Mouse (Mus musculus) cortical plate, adult 2 months (tissue): Measurements from ENCODE around the gene Ep400.

ENCODE experiments used
- CTCF ChIP-seq: fragments of 200-500 bp; IDR thresholded peaks from 2 replicates; pipeline ENCODE4 v1.5.1; 2011; ENCODE audit warnings: mild to moderate bottlenecking, control low read depth, low read length; ENCODE audit not compliant: insufficient read depth; ENCODE audit errors: extremely low read depth
- POLR2A ChIP-seq: fragments of 200-500 bp; IDR thresholded peaks from 2 replicates; pipeline ENCODE4 v1.6.1; 2011; ENCODE audit warnings: mild to moderate bottlenecking, low read length, control low read depth; ENCODE audit not compliant: insufficient read depth; ENCODE audit errors: extremely low read depth

GRCm38 (mm10) chr5:110797696-110798095, 27.2 kb upstream of the Ep400 start:
- TF ChIP-seq POLR2A: no peak
- no peak for TF ChIP-seq CTCF
